Mouse (Mus musculus) cortical plate, adult 2 months (tissue): Measurements from ENCODE around the gene Tbc1d22a.

Experiments used
- CTCF ChIP-seq: fragments of 200-500 bp; IDR thresholded peaks from 2 replicates; pipeline ENCODE4 v1.5.1; 2011; ENCODE audit warnings: mild to moderate bottlenecking, control low read depth, low read length; ENCODE audit not compliant: insufficient read depth; ENCODE audit errors: extremely low read depth
- POLR2A ChIP-seq: fragments of 200-500 bp; IDR thresholded peaks from 2 replicates; pipeline ENCODE4 v1.6.1; 2011; ENCODE audit warnings: mild to moderate bottlenecking, low read length, control low read depth; ENCODE audit not compliant: insufficient read depth; ENCODE audit errors: extremely low read depth

DNA sequence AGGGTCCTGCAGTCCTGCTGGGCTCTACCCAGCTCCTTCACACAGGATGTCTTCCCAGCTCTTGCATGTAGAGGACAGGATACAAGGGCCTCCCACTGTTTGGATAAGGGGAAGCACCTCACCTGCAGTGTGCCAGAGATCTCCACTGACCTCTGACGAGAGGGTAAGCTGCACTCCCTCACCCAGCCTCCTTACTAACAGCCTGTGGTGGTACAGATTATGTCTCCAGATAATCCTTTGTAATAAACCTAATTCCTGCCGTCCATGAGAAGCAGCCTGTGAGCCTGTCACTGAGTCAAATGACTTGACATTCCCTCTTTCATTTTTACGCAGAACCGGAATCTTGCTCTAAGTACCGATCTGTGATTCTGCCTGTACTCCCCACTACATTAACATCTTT, 260.7 kb downstream of the Tbc1d22a start:
- TF ChIP-seq POLR2A (no peak), CTCF (no peak)
